18 mouse cellular contexts compared by ENCODE assay signal in the genomic region with DNA sequence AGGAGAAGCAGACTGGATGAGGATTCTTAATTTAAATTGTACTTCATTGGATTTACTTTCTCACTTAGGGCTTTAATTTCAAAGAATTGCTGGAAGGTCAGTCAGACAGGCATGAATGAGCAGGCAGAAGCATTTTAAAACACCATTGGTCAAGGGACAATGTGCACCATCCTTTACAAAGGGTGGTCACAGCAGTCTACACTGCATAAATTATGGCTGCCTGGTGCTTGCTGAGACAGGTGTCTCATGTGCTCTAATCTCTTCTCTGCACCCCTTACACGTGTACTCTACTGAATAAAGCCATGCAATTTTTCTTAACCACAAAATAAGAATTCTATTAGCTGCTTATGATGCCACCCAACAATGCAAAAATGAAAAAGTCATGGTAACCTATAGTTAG. TPM values are rescaled to one million over a fixed set of nuclear protein-coding genes. Genes with fewer than 3 reads are reported as not detected.
"Had no signal": no experiment of that assay in that cellular context is flagged by ENCODE, and none has a peak within 500 bp of the region (broad histone marks: within the 10 kb centered on the region; RNA-seq: fewer than 3 reads in every experiment).

No protein-coding gene starts in this region.

- H3K9ac ChIP-seq: liver, embryonic 15.5 days; liver, postnatal 0 days; lung, embryonic 15.5 days; midbrain, embryonic 12.5 days; neural tube, embryonic 13.5 days; stomach, embryonic 15.5 days had no signal

- H3K4me3 ChIP-seq: liver, embryonic 15.5 days; lung, embryonic 15.5 days; megakaryocyte, embryonic 14.5 days; midbrain, embryonic 12.5 days; neural tube, embryonic 13.5 days; stomach, embryonic 15.5 days had no signal

- H3K27ac ChIP-seq: liver, embryonic 15.5 days; lung, embryonic 15.5 days; macrophage; midbrain, embryonic 12.5 days; neural tube, embryonic 13.5 days; stomach, embryonic 15.5 days; stomach, postnatal 0 days had no signal

- H3K4me2 ChIP-seq: liver, embryonic 15.5 days; lung, embryonic 15.5 days; midbrain, embryonic 12.5 days; neural tube, embryonic 13.5 days; stomach, embryonic 15.5 days had no signal

- H3K36me3 ChIP-seq: liver, embryonic 15.5 days; lung, embryonic 15.5 days; midbrain, embryonic 12.5 days; neural tube, embryonic 13.5 days; stomach, embryonic 15.5 days had no signal

- ATAC-seq: liver, postnatal 0 days; lung, postnatal 0 days had no signal

- H3K27me3 ChIP-seq: liver, embryonic 15.5 days; lung, embryonic 15.5 days; megakaryocyte, embryonic 14.5 days; midbrain, embryonic 12.5 days; neural tube, embryonic 13.5 days; stomach, embryonic 15.5 days had no signal

- H3K9me3 ChIP-seq: liver, embryonic 15.5 days; lung, embryonic 15.5 days; megakaryocyte, embryonic 14.5 days; midbrain, embryonic 12.5 days; neural tube, embryonic 13.5 days; stomach, embryonic 15.5 days had no signal

- H3K4me1 ChIP-seq: lung, embryonic 15.5 days; megakaryocyte, embryonic 14.5 days; midbrain, embryonic 12.5 days; stomach, embryonic 15.5 days had no signal

- DNase-seq: liver, postnatal 0 days; lung, adult 2 months; lung, postnatal 14 days; lung, postnatal 36 days; midbrain, embryonic 14.5 days; right cerebral cortex, postnatal 14 days; thymus, adult 2 months; thymus, postnatal 25 days; thymus, postnatal 4 days had no signal

RNA-seq across cellular contexts. Expression of gene Fhl5, which starts 15.1 kb away (rescaled TPM):
- polyA plus RNA-seq: liver, embryonic 15.5 days; liver, postnatal 0 days; macrophage; midbrain, embryonic 12.5 days; neural tube, embryonic 13.5 days had no signal
